Mouse (Mus musculus): Measurements from ENCODE around the gene Spsb4. TPM values are rescaled to one million over a fixed set of nuclear protein-coding genes. Genes with fewer than 3 reads are reported as not detected.
A peak's percentile ranks its signal among the peaks of the same experiment; 100 is the strongest.

Gene Spsb4
- polyA plus RNA-seq, 1 experiment from 2014 or later, result 6.1 TPM

- H3K4me2 ChIP-seq (replicated peaks; ENCODE audit: low read depth), result no peak overlapping the region
- 65% methylated on average over 8 of the region's 8 CpGs for WGBS
- H3K4me3 ChIP-seq (ENCODE audit: low read depth, low read length), result no peak overlapping the region
- no peaks in the 10 kb centered on the region for H3K9me3 ChIP-seq (ENCODE audit: control insufficient read depth, low read length)
- H3K36me3 ChIP-seq (ENCODE audit: control insufficient read depth, insufficient read depth, low read length), result no peaks in the 10 kb centered on the region
- ATAC-seq (ENCODE audit: low FRiP score, low TSS enrichment) (no peak), DNase-seq (ENCODE audit: low spot score) (no peak)
- TF ChIP-seq CTCF (IDR thresholded peaks at IDR 0.05; ENCODE audit: low read depth), result no peak
- TF ChIP-seq EP300 (optimal IDR thresholded peaks at IDR 0.05), result no peak
- H3K27ac ChIP-seq (replicated peaks), result no peak overlapping the region
- H3K4me1 ChIP-seq (replicated peaks; ENCODE audit: control insufficient read depth, insufficient read depth), result 0 out of 2 replicates have a peak, but pooled peaks cover 2% of the 10 kb centered on the region
- no peak overlapping the region for H3K9ac ChIP-seq (ENCODE audit: low read length)
- peaks cover 3% of the 10 kb centered on the region; the same call in 1 of the 2 replicates for H3K27me3 ChIP-seq (ENCODE audit: control insufficient read depth, insufficient read depth, low read length)
These were observed 1.5 kb upstream of the Spsb4 start for GRCm38 (mm10) chr9:97020152-97020551.

GRCm38 (mm10) chr9:97019686-97020085 lies 1.0 kb upstream of the Spsb4 start:
- H3K9ac ChIP-seq (ENCODE audit: low read length), result no peak overlapping the region
- no peak for TF ChIP-seq EP300 (optimal IDR thresholded peaks at IDR 0.05)
- no peak for TF ChIP-seq CTCF (IDR thresholded peaks at IDR 0.05; ENCODE audit: low read depth)
- 0 out of 2 replicates have a peak, but pooled peaks cover 2% of the 10 kb centered on the region for H3K4me1 ChIP-seq (replicated peaks; ENCODE audit: control insufficient read depth, insufficient read depth)
- H3K27ac ChIP-seq (replicated peaks), result no peak overlapping the region
- no peaks in the 10 kb centered on the region for H3K36me3 ChIP-seq (ENCODE audit: control insufficient read depth, insufficient read depth, low read length)
- no peaks in the 10 kb centered on the region for H3K9me3 ChIP-seq (ENCODE audit: control insufficient read depth, low read length)
- WGBS, result 60% methylated on average over 2 of the region's 2 CpGs
- no peak overlapping the region for H3K4me2 ChIP-seq (replicated peaks; ENCODE audit: low read depth)
- H3K27me3 ChIP-seq (ENCODE audit: control insufficient read depth, insufficient read depth, low read length), result peaks cover 3% of the 10 kb centered on the region; the same call in 1 of the 2 replicates
- no peak overlapping the region for H3K4me3 ChIP-seq (ENCODE audit: low read depth, low read length)
- DNase-seq (ENCODE audit: low spot score) (no peak), ATAC-seq (ENCODE audit: low FRiP score, low TSS enrichment) (no peak)

GRCm38 (mm10) chr9:97019231-97019630 lies 588 bp upstream of the Spsb4 start:
- H3K9ac ChIP-seq (ENCODE audit: low read length), result 0 out of 2 replicates have a peak overlapping the region, but pooled peaks have one; percentile 38
- H3K36me3 ChIP-seq (ENCODE audit: control insufficient read depth, insufficient read depth, low read length), result no peaks in the 10 kb centered on the region
- H3K4me3 ChIP-seq (ENCODE audit: low read depth, low read length), result peak overlapping the region; percentile 64
- H3K27ac ChIP-seq (replicated peaks), result no peak overlapping the region
- no peaks in the 10 kb centered on the region for H3K9me3 ChIP-seq (ENCODE audit: control insufficient read depth, low read length)
- TF ChIP-seq EP300 (optimal IDR thresholded peaks at IDR 0.05), result no peak
- TF ChIP-seq CTCF (IDR thresholded peaks at IDR 0.05; ENCODE audit: low read depth), result no peak
- 0 out of 2 replicates have a peak, but pooled peaks cover 2% of the 10 kb centered on the region for H3K4me1 ChIP-seq (replicated peaks; ENCODE audit: control insufficient read depth, insufficient read depth)
- WGBS, result 7% methylated on average over 11 of the region's 11 CpGs
- no peak for DNase-seq (ENCODE audit: low spot score)
- H3K4me2 ChIP-seq (replicated peaks; ENCODE audit: low read depth), result peak overlapping the region; percentile 98
- ATAC-seq (ENCODE audit: low FRiP score, low TSS enrichment), result no peak
- peaks cover 3% of the 10 kb centered on the region; the same call in 1 of the 2 replicates for H3K27me3 ChIP-seq (ENCODE audit: control insufficient read depth, insufficient read depth, low read length)

GRCm38 (mm10) chr9:97017811-97018641 lies 617 bp downstream of the Spsb4 start:
- Histone ChIP-seq H3K4me3 (ENCODE audit: low read depth, low read length) (peak overlapping the region; percentile 64), H3K4me1 (replicated peaks; ENCODE audit: control insufficient read depth, insufficient read depth) (0 out of 2 replicates have a peak, but pooled peaks cover 2% of the 10 kb centered on the region), H3K4me2 (replicated peaks; ENCODE audit: low read depth) (peak overlapping the region; percentile 98), H3K36me3 (ENCODE audit: control insufficient read depth, insufficient read depth, low read length) (no peaks in the 10 kb centered on the region), H3K27ac (replicated peaks) (peak overlapping the region; percentile 78), H3K27me3 (ENCODE audit: control insufficient read depth, insufficient read depth, low read length) (peaks cover 3% of the 10 kb centered on the region; the same call in 1 of the 2 replicates), H3K9ac (ENCODE audit: low read length) (peak overlapping the region; percentile 63), H3K9me3 (ENCODE audit: control insufficient read depth, low read length) (no peaks in the 10 kb centered on the region)
- ATAC-seq (ENCODE audit: low FRiP score, low TSS enrichment) (peak; percentile 14; the same call in 1 of the 2 replicates), DNase-seq (ENCODE audit: low spot score) (peak; percentile 67)
- peak; percentile 55 for TF ChIP-seq CTCF (IDR thresholded peaks at IDR 0.05; ENCODE audit: low read depth)
- TF ChIP-seq EP300 (optimal IDR thresholded peaks at IDR 0.05), result no peak
- under 1% methylated on average over 62 of the region's 62 CpGs for WGBS

DNA sequence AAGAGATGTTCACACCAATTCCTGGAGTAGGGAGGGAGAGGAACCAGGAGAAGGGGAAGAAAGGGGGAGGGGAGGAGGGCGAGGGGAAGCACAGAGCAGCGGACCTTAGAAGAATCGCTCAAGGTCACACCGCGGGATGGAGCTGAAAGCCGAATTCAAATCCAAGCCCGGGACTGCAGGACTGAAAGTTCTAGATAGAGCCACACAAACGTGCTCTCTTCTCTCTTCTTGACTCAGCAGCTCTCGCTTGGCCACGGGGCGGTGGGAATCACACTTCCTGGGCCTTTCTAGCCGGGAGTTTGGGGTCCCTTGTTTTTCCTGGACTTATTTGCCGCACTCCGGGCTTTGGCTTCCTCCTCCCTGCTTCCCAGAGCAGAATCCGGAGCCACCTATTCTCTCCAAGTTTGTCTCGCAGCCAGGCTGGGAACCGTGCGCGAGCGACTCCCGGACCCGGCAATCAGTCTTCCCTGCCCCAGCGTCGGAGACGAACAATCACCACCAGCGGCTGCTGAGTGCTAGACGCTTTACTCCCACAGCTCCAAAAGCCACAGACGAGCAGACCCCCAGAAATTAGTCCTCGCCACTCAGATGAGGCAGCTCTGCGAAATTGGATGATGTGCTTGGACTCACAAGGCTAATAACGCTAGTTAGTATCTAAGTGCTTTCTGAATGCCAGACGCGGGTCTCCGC lies 1.4 kb downstream of the Spsb4 start:
- H3K4me1 ChIP-seq (replicated peaks; ENCODE audit: control insufficient read depth, insufficient read depth), result 0 out of 2 replicates have a peak, but pooled peaks cover 2% of the 10 kb centered on the region
- H3K36me3 ChIP-seq (ENCODE audit: control insufficient read depth, insufficient read depth, low read length), result no peaks in the 10 kb centered on the region
- H3K4me2 ChIP-seq (replicated peaks; ENCODE audit: low read depth), result peak overlapping the region; percentile 98
- H3K27me3 ChIP-seq (ENCODE audit: control insufficient read depth, insufficient read depth, low read length), result peaks cover 3% of the 10 kb centered on the region; the same call in 1 of the 2 replicates
- ATAC-seq (ENCODE audit: low FRiP score, low TSS enrichment) (no peak), DNase-seq (ENCODE audit: low spot score) (peak; percentile 23)
- no peaks in the 10 kb centered on the region for H3K9me3 ChIP-seq (ENCODE audit: control insufficient read depth, low read length)
- H3K9ac ChIP-seq (ENCODE audit: low read length), result peak overlapping the region; percentile 63
- H3K27ac ChIP-seq (replicated peaks), result no peak overlapping the region
- peak overlapping the region; percentile 64 for H3K4me3 ChIP-seq (ENCODE audit: low read depth, low read length)
- no peak for TF ChIP-seq EP300 (optimal IDR thresholded peaks at IDR 0.05)
- TF ChIP-seq CTCF (IDR thresholded peaks at IDR 0.05; ENCODE audit: low read depth), result no peak
- WGBS, result 2% methylated on average over 33 of the region's 34 CpGs
